Mouse (Mus musculus): ENCODE data around the gene Lhb. TPM values are rescaled to one million over a fixed set of nuclear protein-coding genes. Genes with fewer than 3 reads are reported as not detected.

The Lhb gene
- polyA plus RNA-seq, 1 experiment from 2014 or later, result 0.14 TPM

DNA sequence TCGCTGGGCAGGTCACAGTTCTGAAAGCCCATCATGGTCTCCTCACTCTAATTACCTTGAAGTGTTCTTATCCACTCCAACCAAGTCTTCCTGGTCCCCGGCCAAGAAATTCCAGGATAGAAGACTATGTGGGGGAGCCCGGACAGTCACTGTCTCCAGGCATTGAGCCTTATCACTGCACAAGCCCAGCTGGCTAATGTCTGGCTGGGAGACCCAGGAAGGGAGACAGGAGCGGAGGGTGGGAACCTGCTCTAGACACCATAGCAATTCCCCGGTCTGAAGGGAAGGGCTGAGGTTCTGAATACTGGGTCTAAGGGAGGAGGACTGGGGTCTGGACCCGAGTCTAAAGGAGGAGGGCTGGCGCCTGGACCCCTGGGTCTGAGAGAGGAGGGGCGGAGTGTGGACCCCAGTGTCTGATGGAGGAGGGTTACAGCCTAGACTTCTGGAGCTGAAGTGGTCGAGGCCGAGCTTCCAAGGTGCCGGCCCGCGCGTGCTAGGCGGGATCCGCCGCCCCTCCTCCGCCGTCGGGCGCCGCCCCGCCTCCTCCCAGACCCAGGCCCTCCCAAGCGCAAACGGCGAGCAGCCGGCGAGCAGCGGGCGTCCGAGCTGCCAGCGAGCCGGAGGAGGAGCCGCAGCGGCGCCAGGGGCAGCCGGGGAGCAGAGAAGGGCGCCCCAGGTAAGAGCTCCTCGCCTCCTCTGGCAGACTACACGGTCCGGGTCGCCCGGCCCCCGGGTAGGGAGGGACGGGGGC lies 7.3 kb upstream of the Lhb start, which contains the start of gene Ntf5:
TSS of gene Ntf5 (plus strand) at position 583 of the 751 bp plus-strand sequence.
- CTCF ChIA-PET, result interaction anchor here (0.6 kb wide), 1 partner anchor 12 kb away, joined by 3 read pairs; no protein-coding TSS in a partner anchor
- H3K27me3 ChIP-seq, result peaks cover 22% of the 10 kb centered on the region
- POLR2A ChIA-PET, result interaction anchor here (0.7 kb wide), 1 partner anchor 303 kb away, joined by 3 read pairs; no protein-coding TSS in a partner anchor
- DNase-seq (ENCODE audit: low read depth, low spot score), result no peak
- in situ Hi-C loops (cut with MboI; ENCODE audit: low pct_unique_long_range_greater_than_20kb), result no loop called here
- no peak for TF ChIP-seq CTCF (IDR thresholded peaks at IDR 0.05)
- peak; percentile 22 for ATAC-seq

DNA sequence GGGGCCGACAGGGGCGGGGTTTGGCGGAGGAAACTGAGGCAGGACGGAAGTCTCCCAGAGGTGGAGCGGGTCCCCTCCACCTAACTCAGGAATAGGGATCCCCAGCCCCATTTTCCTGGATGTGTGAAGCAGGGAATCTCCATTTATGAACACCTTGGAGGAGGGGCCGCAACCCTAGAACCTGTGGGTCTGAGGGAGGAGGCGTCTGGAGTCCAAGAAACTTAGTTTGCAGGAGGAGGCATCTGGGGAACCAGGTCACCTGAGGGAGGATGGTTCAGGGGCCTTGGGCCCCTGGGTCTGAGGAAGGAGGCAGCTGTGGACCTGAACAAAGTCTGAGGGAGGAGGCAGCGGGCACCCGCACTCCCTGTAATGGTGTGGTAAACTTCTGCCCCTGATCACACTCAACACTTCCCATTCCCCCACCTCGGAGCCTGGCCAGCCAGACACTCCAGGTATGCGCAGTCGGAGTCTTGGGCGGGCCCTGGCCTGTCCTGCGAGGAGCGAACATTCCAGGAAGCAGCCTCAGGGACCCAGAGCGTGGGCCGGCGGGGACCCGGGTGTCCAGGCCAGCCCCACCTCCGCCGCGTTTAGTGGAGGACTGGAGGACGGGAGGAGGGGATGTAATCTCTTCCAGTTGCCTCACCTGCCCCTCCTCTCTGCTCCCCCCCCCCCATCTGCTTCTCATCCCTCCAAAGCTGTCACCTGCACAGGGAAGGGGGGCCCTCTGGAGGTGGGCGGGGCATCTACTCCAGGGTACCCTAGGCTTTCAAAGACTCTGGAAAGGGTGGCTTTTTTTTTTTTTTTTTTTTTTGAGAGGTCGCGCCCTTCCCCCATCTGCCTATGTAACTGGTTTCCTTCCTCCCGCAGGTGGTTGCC lies 6.5 kb upstream of the Lhb start:
- peak; percentile 5 for ATAC-seq
- no peak for TF ChIP-seq CTCF (IDR thresholded peaks at IDR 0.05)
- peaks cover 14% of the 10 kb centered on the region for H3K27me3 ChIP-seq
- no peak for DNase-seq (ENCODE audit: low read depth, low spot score)
- ChIA-PET POLR2A (interaction anchor here (0.6 kb wide), 1 partner anchor 136 kb away, joined by 3 read pairs; no protein-coding TSS in a partner anchor), CTCF (interaction anchor here (0.6 kb wide), 1 partner anchor 11 kb away, joined by 3 read pairs; no protein-coding TSS in a partner anchor)
- in situ Hi-C loops (cut with MboI; ENCODE audit: low pct_unique_long_range_greater_than_20kb), result no loop called here

DNA sequence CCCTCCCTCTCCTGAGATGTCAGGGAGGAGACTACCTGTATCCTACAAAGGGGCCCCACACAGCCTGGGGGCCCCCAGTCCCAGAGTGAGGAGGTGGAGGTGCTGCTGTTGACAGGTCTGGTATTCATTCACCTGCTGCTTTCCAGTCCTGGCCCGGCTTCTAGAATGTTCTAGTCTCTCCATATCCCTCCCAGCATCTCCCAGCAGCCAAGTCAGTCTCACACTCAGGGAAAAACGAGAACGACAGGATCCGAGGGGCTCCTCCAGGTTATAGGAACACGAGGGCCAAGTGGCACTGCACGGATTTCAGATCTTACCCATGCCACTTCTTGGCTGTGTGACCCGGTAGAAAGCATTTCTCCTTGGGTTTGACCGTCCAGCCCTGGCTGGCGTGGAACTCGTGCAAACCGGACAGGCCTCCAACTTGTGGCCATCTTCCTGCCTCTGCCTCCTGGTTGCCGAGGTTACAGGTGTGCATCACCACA lies 5.8 kb upstream of the Lhb start:
- peaks cover 8% of the 10 kb centered on the region for H3K27me3 ChIP-seq
- ChIA-PET CTCF (no interaction called here), POLR2A (interaction anchor here (0.6 kb wide), 1 partner anchor 137 kb away, joined by 3 read pairs; no protein-coding TSS in a partner anchor)
- DNase-seq (ENCODE audit: low read depth, low spot score) (no peak), ATAC-seq (no peak)
- in situ Hi-C loops (cut with MboI; ENCODE audit: low pct_unique_long_range_greater_than_20kb), result no loop called here
- no peak for TF ChIP-seq CTCF (IDR thresholded peaks at IDR 0.05)

GRCm38 (mm10) chr7:45415636-45416035 lies 5.0 kb upstream of the Lhb start:
- POLR2A ChIA-PET, result no interaction called here
- no peak for DNase-seq (ENCODE audit: low read depth, low spot score)
- in situ Hi-C loops (cut with MboI; ENCODE audit: low pct_unique_long_range_greater_than_20kb), result no loop called here
- TF ChIP-seq CTCF (IDR thresholded peaks at IDR 0.05), result no peak
- peaks cover 8% of the 10 kb centered on the region for H3K27me3 ChIP-seq
- CTCF ChIA-PET, result no interaction called here
- ATAC-seq, result no peak

DNA sequence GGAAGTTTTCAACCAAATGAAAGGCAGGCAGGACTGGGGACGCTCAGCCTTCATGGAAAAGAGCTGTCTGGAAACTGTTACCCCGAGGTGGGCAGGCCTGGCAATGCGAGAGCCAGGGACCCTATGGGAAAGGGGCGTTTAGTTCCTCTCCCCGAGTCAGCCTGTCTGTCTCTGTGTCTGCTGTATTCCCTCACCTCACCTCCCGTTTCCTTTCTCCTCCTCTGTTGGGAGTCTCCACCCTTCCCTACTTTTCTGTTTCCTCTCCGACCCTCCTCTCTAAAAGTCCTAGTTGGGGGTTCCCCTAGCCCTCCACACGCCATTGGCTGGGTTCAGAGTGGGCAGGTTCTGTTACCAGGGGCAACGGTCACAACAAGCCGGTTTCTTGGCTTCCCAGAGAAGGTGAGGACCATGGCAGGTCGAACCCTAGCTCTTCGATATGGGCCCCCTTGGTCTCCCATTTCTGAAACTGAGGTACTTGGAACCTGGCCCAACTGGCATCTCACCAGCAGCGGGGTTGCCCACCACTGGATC lies 2.6 kb upstream of the Lhb start:
- ChIA-PET CTCF (no interaction called here), POLR2A (interaction anchor here (1.5 to 1.8 kb wide), 2 partner anchors 17 to 18 kb away, joined by 3 to 4 read pairs; no protein-coding TSS in a partner anchor)
- in situ Hi-C loops (cut with MboI; ENCODE audit: low pct_unique_long_range_greater_than_20kb), result no loop called here
- no peak for TF ChIP-seq CTCF (IDR thresholded peaks at IDR 0.05)
- DNase-seq (ENCODE audit: low read depth, low spot score), result no peak
- no peak for ATAC-seq
- no peaks in the 10 kb centered on the region for H3K27me3 ChIP-seq

DNA sequence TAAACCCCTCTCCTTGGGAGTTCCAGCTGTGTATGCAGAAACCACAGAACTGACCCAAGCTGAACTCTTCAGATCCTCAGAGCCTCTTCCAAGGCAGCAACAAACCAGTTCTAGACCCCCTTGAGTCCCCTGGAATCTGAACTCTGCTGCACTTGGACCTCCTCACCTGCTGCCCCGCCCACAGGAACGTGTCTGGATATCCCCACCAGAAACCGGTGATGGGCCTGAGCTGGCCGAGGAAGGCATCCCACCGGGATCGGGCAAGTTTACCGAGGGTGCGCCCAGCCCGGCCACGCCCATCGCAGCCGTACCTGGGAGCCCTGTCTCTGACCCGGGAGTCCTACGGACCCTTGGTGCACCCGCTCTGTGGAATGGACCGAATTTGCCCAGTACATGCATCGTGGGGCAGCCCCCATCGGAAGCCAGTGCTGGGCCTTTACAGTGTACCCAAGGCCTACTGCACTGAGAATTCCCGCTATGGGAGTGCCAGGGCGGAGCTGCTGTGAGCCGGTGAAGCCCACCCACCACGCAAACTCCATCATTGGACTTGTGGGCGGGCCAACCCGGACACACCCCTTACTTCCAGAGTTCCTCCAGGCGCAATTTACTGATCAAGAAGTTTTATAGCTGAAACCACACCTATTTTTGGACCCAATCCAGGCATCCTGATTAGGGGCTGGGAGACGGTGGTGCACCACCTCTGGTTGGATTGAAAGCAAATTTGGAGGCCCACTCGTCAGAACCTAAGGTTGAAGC lies 583 bp upstream of the Lhb start:
- in situ Hi-C loops (cut with MboI; ENCODE audit: low pct_unique_long_range_greater_than_20kb), result no loop called here
- no peak for ATAC-seq
- no peak for TF ChIP-seq CTCF (IDR thresholded peaks at IDR 0.05)
- no peaks in the 10 kb centered on the region for H3K27me3 ChIP-seq
- POLR2A ChIA-PET, result no interaction called here
- no peak for DNase-seq (ENCODE audit: low read depth, low spot score)
- CTCF ChIA-PET, result no interaction called here

DNA sequence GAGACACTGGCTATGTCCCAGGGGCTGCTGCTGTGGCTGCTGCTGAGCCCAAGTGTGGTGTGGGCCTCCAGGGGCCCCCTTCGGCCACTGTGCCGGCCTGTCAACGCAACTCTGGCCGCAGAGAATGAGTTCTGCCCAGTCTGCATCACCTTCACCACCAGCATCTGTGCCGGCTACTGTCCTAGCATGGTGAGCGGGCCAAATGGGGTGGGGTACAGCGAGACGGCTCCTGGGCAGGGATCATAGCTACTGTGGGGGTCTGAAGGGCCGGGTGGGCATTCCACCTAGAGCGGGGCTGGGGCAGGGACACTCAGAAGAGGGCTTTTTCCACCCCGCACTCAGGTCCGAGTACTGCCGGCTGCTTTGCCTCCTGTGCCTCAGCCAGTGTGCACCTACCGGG lies 574 bp downstream of the Lhb start:
- TF ChIP-seq CTCF (IDR thresholded peaks at IDR 0.05), result no peak
- POLR2A ChIA-PET, result no interaction called here
- in situ Hi-C loops (cut with MboI; ENCODE audit: low pct_unique_long_range_greater_than_20kb), result no loop called here
- ATAC-seq (no peak), DNase-seq (ENCODE audit: low read depth, low spot score) (no peak)
- CTCF ChIA-PET, result no interaction called here
- no peaks in the 10 kb centered on the region for H3K27me3 ChIP-seq

DNA sequence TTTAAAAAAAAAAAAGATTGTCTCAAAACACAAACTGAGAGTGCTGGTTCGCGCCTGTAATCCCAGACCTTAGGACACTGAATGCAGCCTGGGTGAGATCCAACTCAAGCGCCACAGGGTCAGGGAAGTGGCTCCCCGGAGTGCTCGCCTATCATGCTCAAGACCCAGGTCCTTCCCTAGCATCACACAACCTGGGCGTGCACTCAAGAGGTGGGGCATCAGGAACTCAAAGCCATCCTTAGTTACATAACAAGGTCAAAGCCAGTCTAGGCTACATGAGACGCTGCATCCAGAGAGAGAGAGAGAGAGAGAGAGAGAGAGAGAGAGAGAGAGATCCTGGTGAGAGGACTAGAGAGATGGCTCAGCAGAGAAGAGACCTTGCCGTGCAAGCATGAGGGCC lies 5.9 kb downstream of the Lhb start:
- H3K27me3 ChIP-seq, result no peaks in the 10 kb centered on the region
- ChIA-PET POLR2A (interaction anchor here (0.8 kb wide), 1 partner anchor 8 kb away, joined by 7 read pairs; the partner anchor contains the start of gene Gys1), CTCF (no interaction called here)
- DNase-seq (ENCODE audit: low read depth, low spot score), result no peak
- in situ Hi-C loops (cut with MboI; ENCODE audit: low pct_unique_long_range_greater_than_20kb), result no loop called here
- TF ChIP-seq CTCF (IDR thresholded peaks at IDR 0.05), result no peak
- no peak for ATAC-seq

- no peak for DNase-seq (ENCODE audit: low read depth, low spot score)
- in situ Hi-C loops (cut with MboI; ENCODE audit: low pct_unique_long_range_greater_than_20kb), result no loop called here
- ChIA-PET POLR2A (interaction anchor here (1.0 kb wide), 1 partner anchor 23 kb away, joined by 3 read pairs; no protein-coding TSS in a partner anchor), CTCF (interaction anchor here (0.7 to 1.9 kb wide), 6 partner anchors 8 to 275 kb away, joined by 3 to 10 read pairs (median 3); no protein-coding TSS in a partner anchor)
- H3K27me3 ChIP-seq, result no peaks in the 10 kb centered on the region
- no peak for ATAC-seq
- TF ChIP-seq CTCF (IDR thresholded peaks at IDR 0.05), result no peak
These were observed 13.2 kb downstream of the Lhb start for GRCm38 (mm10) chr7:45433835-45434202.
